Mouse (Mus musculus): ENCODE measurements around the gene Vsx1.

DNA sequence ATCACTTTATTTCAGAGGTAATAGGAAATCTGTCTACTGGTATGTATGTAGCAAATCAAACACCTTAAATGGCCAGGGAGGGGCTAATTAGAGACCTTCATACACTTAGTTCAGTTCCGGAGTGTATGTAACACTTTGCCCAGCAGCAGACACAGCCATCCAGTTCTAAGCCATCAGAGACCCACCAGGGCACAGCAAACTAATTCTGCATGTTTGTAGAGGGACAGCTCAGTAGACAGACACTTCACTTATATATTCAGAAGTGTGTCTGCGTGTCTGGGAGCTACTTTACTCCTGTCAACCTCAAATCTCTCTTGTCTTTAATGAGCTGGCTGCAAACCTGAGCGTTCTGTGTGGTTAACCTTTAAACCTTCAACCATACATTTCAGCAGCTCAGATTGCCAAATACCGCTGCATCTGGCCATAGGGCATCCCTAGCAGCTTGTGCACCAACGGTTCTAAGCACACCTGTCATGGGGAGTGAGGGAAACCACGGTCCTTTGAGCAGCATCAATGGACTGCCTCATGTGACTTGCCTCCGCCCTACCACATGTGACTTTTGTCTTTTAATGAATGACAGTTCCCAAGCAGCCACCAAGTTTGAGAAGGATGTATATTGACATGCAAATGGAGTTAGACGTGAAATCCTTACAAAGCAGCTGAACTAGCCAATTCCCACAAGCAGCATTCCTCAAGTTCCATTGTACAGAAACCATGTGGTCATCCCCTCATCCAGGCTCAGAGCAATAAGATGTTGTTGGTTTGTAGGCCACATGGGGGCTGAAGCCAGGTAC, 32.0 kb downstream of the Vsx1 start:
- TF ChIP-seq CTCF (IDR thresholded peaks at IDR 0.05) (no peak), EP300 (IDR thresholded peaks at IDR 0.05) (no peak)

All from lung, postnatal 0 days (tissue).